Mouse (Mus musculus) cortical plate, adult 2 months (tissue): ENCODE measurements around the gene Kmt5c.

Experiments
- CTCF ChIP-seq: fragments of 200-500 bp; IDR thresholded peaks from 2 replicates; pipeline ENCODE4 v1.5.1; 2011; ENCODE audit warnings: mild to moderate bottlenecking, control low read depth, low read length; ENCODE audit not compliant: insufficient read depth; ENCODE audit errors: extremely low read depth
- POLR2A ChIP-seq: fragments of 200-500 bp; IDR thresholded peaks from 2 replicates; pipeline ENCODE4 v1.6.1; 2011; ENCODE audit warnings: mild to moderate bottlenecking, low read length, control low read depth; ENCODE audit not compliant: insufficient read depth; ENCODE audit errors: extremely low read depth

DNA sequence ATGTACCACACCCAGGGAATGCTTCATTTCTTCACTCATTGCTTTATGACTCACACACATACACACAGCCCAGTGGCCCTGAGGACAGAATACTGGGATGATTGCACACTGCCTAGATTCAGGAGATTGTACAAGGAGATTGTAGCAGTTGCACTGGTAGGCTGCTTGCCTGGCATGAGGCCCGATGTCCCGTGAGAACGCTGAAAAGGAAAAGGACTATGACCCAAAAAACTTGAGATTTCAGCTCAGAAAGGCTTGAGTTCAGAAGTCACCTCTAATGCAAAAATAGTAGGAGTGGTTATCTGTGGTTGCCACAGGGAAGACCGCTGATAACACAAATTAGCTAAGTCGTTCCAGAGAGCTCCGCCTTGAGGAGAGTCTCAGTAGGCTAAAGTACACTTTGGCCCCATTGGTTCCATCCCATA, 6.9 kb upstream of the Kmt5c start:
- TF ChIP-seq CTCF (no peak), POLR2A (no peak)
